In genomic region chr8:123670766-123671165, GRCm38 (mm10) we compare ENCODE assay signal across 29 mouse cellular contexts. TPM values are rescaled to one million over a fixed set of nuclear protein-coding genes. Genes with fewer than 3 reads are reported as not detected.
DNase-seq lines count a peak whose midpoint lies in the region; TF ChIP-seq lines count a peak whose summit lies in the region.
"Had no signal": no experiment of that assay in that cellular context is flagged by ENCODE, and none has a peak within 500 bp of the region (broad histone marks: within the 10 kb centered on the region; RNA-seq: fewer than 3 reads in every experiment).

No protein-coding gene starts in this region.

- in situ Hi-C loops in CH12.LX (cut with MboI; ENCODE audit: low pct_ligation_motif_present, low pct_unique_long_range_greater_than_20kb, low sequenced_read_pairs), result no loop called here

- TF ChIP-seq CTCF in CH12.LX (conservative IDR thresholded peaks at IDR 0.05 in 1 of 2, IDR thresholded peaks at IDR 0.05 in 1 of 2; ENCODE audit: low read depth in 2 of 2, low read length in 2 of 2), result no peak
- TF ChIP-seq CTCF in brain, embryonic 14.5 days (IDR thresholded peaks at IDR 0.05; ENCODE audit: borderline replicate concordance, extremely low read depth, insufficient read depth, insufficient read length), result no peak

- TF ChIP-seq EP300 in CH12.LX (IDR thresholded peaks at IDR 0.05; ENCODE audit: low read length), result no peak

- H3K79me2 ChIP-seq in CH12.LX (replicated peaks; ENCODE audit: control insufficient read depth, extremely low read depth, insufficient read depth, poor library complexity, severe bottlenecking), result no peaks in the 10 kb centered on the region

- H3K4me3 ChIP-seq in CH12.LX (replicated peaks in 1 of 3; ENCODE audit: low read depth in 2 of 3, low read length in 2 of 3, poor library complexity in 1 of 3), result no peak overlapping the region
- H3K4me3 ChIP-seq: embryonic facial prominence, embryonic 10.5 days; embryonic facial prominence, embryonic 13.5 days; erythroblast, embryonic 14.5 days; forebrain, embryonic 12.5 days; forebrain, embryonic 15.5 days; heart, embryonic 12.5 days; heart, embryonic 15.5 days; intestine, embryonic 15.5 days had no signal

- H3K27ac ChIP-seq in CH12.LX (ENCODE audit: insufficient read depth, low read depth), result no peak overlapping the region
- H3K27ac ChIP-seq: embryonic facial prominence, embryonic 10.5 days; embryonic facial prominence, embryonic 13.5 days; forebrain, embryonic 12.5 days; forebrain, embryonic 15.5 days; heart, embryonic 15.5 days; hindbrain, embryonic 14.5 days; intestine, embryonic 15.5 days had no signal

- H3K9ac ChIP-seq in CH12.LX (ENCODE audit: insufficient read depth, low read depth), result no peak overlapping the region
- H3K9ac ChIP-seq: embryonic facial prominence, embryonic 13.5 days; forebrain, embryonic 12.5 days; forebrain, embryonic 15.5 days; heart, embryonic 12.5 days; heart, embryonic 15.5 days; hindbrain, embryonic 14.5 days; intestine, embryonic 15.5 days had no signal

- peaks cover 32% of the 10 kb centered on the region for H3K27me3 ChIP-seq in CH12.LX (replicated peaks)
- H3K27me3 ChIP-seq: embryonic facial prominence, embryonic 13.5 days; forebrain, embryonic 12.5 days; forebrain, embryonic 15.5 days; heart, embryonic 15.5 days; intestine, embryonic 15.5 days; Patski had no signal

- no peaks in the 10 kb centered on the region for H3K36me3 ChIP-seq in CH12.LX (replicated peaks in 1 of 2; ENCODE audit: control insufficient read depth in 1 of 2, insufficient read depth in 1 of 2, low read length in 1 of 2)
- H3K36me3 ChIP-seq: embryonic facial prominence, embryonic 10.5 days; embryonic facial prominence, embryonic 13.5 days; forebrain, embryonic 12.5 days; forebrain, embryonic 15.5 days; heart, embryonic 12.5 days; heart, embryonic 15.5 days; intestine, embryonic 15.5 days had no signal

- peak; percentile 49 for DNase-seq in retina, postnatal 1 day
- DNase-seq in retina, embryonic 14.5 days (ENCODE audit: low spot score), result no peak
- peak; percentile 55 for DNase-seq in CH12.LX (ENCODE audit: extremely low read depth)
- peak; percentile 13 for DNase-seq in brain, embryonic 14.5 days (ENCODE audit: low read depth)
- DNase-seq in urinary bladder, postnatal 36 days (ENCODE audit: low spot score in 2 of 2), result no peak
- DNase-seq in liver, result no peak
- no peak for DNase-seq in kidney, postnatal 10 days
- DNase-seq: adrenal gland, postnatal 10 days; adrenal gland, postnatal 36 days; cerebellum, adult 11 months; cerebellum, adult 8-10 months; cerebellum, postnatal 10 days; cerebellum, postnatal 36 days; embryo, embryonic 11 days; gastrocnemius, postnatal 25 days; heart, adult 18-20 months; heart, postnatal 10 days; heart, postnatal 36 days had no signal

- TF ChIP-seq RAD21 in CH12.LX (IDR thresholded peaks at IDR 0.05; ENCODE audit: low read depth, low read length), result no peak

- dilution Hi-C loops in CH12.LX (cut with MboI; ENCODE audit: extremely low pct_ligation_motif_present, extremely low pct_unique_long_range_greater_than_20kb, low sequenced_read_pairs), result no loop called here

- peak overlapping the region; percentile 21; the same call in 1 of the 2 replicates for H3K4me2 ChIP-seq in CH12.LX (ENCODE audit: insufficient read depth, low read depth, poor library complexity, severe bottlenecking)
- H3K4me2 ChIP-seq: embryonic facial prominence, embryonic 13.5 days; forebrain, embryonic 12.5 days; forebrain, embryonic 15.5 days; heart, embryonic 12.5 days; heart, embryonic 15.5 days; hindbrain, embryonic 14.5 days; intestine, embryonic 15.5 days had no signal

- no peak for TF ChIP-seq POLR2A in CH12.LX (IDR thresholded peaks at IDR 0.05; ENCODE audit: low read depth, low read length)
- TF ChIP-seq POLR2A in brain, embryonic 14.5 days (IDR thresholded peaks at IDR 0.05; ENCODE audit: borderline replicate concordance, extremely low read depth, insufficient read depth, insufficient read length, poor library complexity, severe bottlenecking), result no peak

- H3K4me1 ChIP-seq in CH12.LX (ENCODE audit: control insufficient read depth in 1 of 2, insufficient read depth in 2 of 2), result peaks cover 21 to 38% of the 10 kb centered on the region in 2 experiments
- H3K4me1 ChIP-seq: forebrain, embryonic 15.5 days had no signal

- no peaks in the 10 kb centered on the region for H3K9me3 ChIP-seq in CH12.LX (replicated peaks; ENCODE audit: low read length)
- H3K9me3 ChIP-seq: embryonic facial prominence, embryonic 10.5 days; embryonic facial prominence, embryonic 13.5 days; forebrain, embryonic 12.5 days; forebrain, embryonic 15.5 days; heart, embryonic 12.5 days; heart, embryonic 15.5 days; intestine, embryonic 15.5 days had no signal

TF ChIP-seq in CH12.LX, 34 proteins besides CTCF, POLR2A, EP300 and RAD21:
- peak; percentile 49; the same call in 1 of the 2 replicates for TF ChIP-seq BHLHE40 (IDR thresholded peaks at IDR 0.05; ENCODE audit: low read depth, low read length)
- TF ChIP-seq ETS1 (conservative IDR thresholded peaks at IDR 0.05; ENCODE audit: low read depth, low read length), result 0 out of 2 replicates have a peak, but pooled peaks have one; percentile 23
- no peak for TF ChIP-seq MEF2A (IDR thresholded peaks at IDR 0.05; ENCODE audit: borderline replicate concordance, low read depth, low read length)
- TF ChIP-seq POLR2AphosphoS2 (IDR thresholded peaks at IDR 0.05; ENCODE audit: low read depth, low read length), result no peak

RNA-seq across cellular contexts. Expression of gene Rhou, which starts 17.0 kb away (rescaled TPM):
- total RNA-seq in CH12.LX (2012; rRNA removed), result 0.08 TPM in 1 of 2 replicates, not detected in the other
- not detected in 2 replicates for total RNA-seq in CH12.LX (2014; rRNA removed)
- 0.16 TPM in 1 of 2 replicates, not detected in the other for polyA plus RNA-seq in CH12.LX (2012; ENCODE audit: insufficient read length, low read depth)
- 20.9 and 30.1 TPM in 2 replicates for polyA plus RNA-seq in brain, embryonic 14.5 days (2012; rRNA removed)
- total RNA-seq: MEL had no signal
- polyA plus RNA-seq: erythroblast, embryonic 14.5 days had no signal

Comparison
In these comparisons a context has a peak if more than half of its experiments do, and no peak if none do; other contexts are left out.
1. DNase-seq: peak in retina, postnatal 1 day (single experiment), CH12.LX (single experiment) and brain, embryonic 14.5 days (single experiment); none in retina, embryonic 14.5 days (single experiment), urinary bladder, postnatal 36 days (0 of 2), liver (single experiment) and kidney, postnatal 10 days (single experiment).
2. RNA of gene Rhou, which starts 17.0 kb away (polyA plus RNA-seq): 20.9 to 30.1 TPM in brain, embryonic 14.5 days; 0.16 TPM in CH12.LX; every median in the first group is over 10 times any median in the second.